Mouse (Mus musculus): ENCODE data around the gene Fcgrt.

- TF ChIP-seq POLR2A (IDR thresholded peaks at IDR 0.05; ENCODE audit: control insufficient read depth, extremely low read depth, insufficient read depth, low read length, poor library complexity): no peak
- TF ChIP-seq CTCF (IDR thresholded peaks at IDR 0.05; ENCODE audit: borderline replicate concordance, control insufficient read depth, extremely low read depth, insufficient read depth, low read length, poor library complexity): no peak
Measured at GRCm38 (mm10) chr7:45072230-45072629, 31.4 kb downstream of the Fcgrt start.

Measured in thymus, adult 2 months (tissue).